Mouse (Mus musculus) gastrocnemius, adult 18-20 months (tissue): Measurements from ENCODE around the gene Rxfp4. TPM values are rescaled to one million over a fixed set of nuclear protein-coding genes. Genes with fewer than 3 reads are reported as not detected.
"Not testable (repeated sequence)": the region's sequence is repeated elsewhere in the genome, so short reads cannot be mapped to it uniquely, and the experiment has no call there.

Experiments used
- DNase-seq: peaks from one replicate; pipeline ENCODE4 v3.0.0; 2021; ENCODE audit warnings: low spot score
- total RNA-seq, 2 experiments: library from RNA; stranded (reverse); gene quantifications; 2 replicates each; pipeline ENCODE4 v1.2.3; 2021

The Rxfp4 gene
- total RNA-seq, 2 experiments from 2014 or later = not detected

- no peak for DNase-seq
These were observed 37.8 kb downstream of the Rxfp4 start for GRCm38 (mm10) chr3:88615117-88615516.

- DNase-seq = peak; percentile 41
These were observed 38.5 kb downstream of the Rxfp4 start for GRCm38 (mm10) chr3:88614418-88614817.

- DNase-seq = no peak
These were observed 43.9 kb downstream of the Rxfp4 start for GRCm38 (mm10) chr3:88609066-88609465.

DNA sequence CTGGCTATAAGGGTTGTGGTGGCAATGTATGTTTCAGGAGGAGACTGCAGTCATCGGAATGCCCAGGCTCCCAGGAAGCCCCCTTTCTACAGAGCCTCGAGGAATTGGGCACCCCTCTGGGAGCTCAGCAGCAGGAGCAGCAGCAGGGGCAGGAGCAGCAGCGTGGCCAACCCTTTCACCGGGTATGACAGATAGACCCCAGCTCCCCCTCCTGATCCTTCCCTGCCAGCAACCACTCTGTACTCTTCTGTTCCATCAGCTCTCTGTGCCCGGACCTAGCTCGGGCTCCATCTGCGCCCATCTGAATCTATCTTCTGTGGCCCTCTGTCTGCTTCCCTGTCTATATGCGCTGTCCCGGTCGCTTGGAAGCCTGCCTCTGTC lies 45.2 kb downstream of the Rxfp4 start:
- no peak for DNase-seq

DNA sequence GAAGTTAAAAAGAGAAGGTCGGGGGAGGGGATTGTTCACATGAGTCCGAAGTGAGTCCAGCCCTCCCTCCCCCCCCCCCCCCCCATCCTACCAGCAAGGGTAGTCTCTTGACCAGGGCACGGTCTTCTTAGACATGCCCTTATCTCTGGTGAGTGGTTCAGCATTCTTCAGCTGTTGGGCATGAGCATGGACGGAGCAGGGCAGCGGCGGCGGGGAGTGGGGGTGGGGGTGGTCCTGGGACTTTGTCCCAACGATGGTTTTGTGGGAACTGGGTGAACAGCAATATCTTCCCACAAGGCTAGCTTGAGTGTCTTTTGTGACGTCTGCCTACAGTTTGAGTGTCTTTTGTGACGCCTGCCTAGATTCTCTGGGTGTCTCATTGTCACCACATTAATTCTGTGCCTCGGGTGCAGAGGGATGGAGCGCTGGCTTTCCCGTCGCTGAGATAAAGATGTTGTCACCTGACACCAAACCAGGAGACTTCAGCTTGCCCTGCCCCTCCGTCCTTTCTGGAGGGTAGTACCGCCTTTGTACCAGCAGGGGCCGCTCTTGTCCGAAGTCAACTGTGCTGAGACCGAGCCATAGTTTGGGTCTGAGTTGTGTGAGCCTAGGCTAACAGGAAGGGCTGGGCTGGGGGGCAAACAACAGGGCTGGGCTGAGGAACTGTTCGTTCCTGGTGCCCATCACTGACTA lies 45.7 kb downstream of the Rxfp4 start:
- DNase-seq = peak; percentile 93

GRCm38 (mm10) chr3:88605666-88606065 lies 47.3 kb downstream of the Rxfp4 start, which contains the start of gene Arhgef2:
TSS of gene Arhgef2 (plus strand) at chr3:88605966.
- DNase-seq = not testable (repeated sequence)

GRCm38 (mm10) chr3:88604863-88605262 lies 48.1 kb downstream of the Rxfp4 start:
- no peak for DNase-seq

- DNase-seq = peak; percentile 57
These were observed 49.2 kb downstream of the Rxfp4 start for GRCm38 (mm10) chr3:88603714-88604161.

DNA sequence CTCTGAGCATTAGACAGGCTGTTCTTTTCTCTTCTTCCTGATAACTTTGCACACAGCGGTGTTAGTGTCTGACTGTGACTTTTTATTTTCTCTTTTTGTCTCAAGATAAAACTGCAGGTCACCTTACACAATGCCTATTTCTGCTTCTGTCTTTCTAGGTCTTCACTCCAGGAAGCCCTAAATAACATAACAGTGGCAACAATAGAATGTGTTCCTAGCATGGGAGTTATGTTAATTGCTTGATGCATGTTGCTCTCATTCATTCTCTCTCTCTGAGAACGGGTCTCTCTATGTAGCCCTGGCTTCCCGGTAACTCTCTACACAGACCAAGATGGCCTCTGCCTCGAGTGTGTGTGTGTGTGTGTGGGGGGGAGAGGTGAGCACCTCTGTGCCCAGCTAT lies 50.5 kb downstream of the Rxfp4 start:
- DNase-seq = no peak

Other genes with a start within 250 kb of the Rxfp4 start
- gene Pmf1, start 242.8 kb downstream of the Rxfp4 start, total RNA-seq = 10 to 100 TPM; 16.9 to 17.4 TPM
- gene Slc25a44, start 228.0 kb downstream of the Rxfp4 start, total RNA-seq = 10 to 100 TPM; 18.4 to 19.1 TPM
- gene Sema4a, start 192.0 kb downstream of the Rxfp4 start, total RNA-seq = 1 to 10 TPM; 1.4 to 2.0 TPM
- 10 to 100 TPM; 68.3 to 89.6 TPM for gene Lmna, start 143.2 kb downstream of the Rxfp4 start, total RNA-seq
- under 1 TPM; 0.17 to 0.18 TPM for gene Mex3a, start 120.7 kb downstream of the Rxfp4 start, total RNA-seq
- gene Rab25, start 104.8 kb downstream of the Rxfp4 start, total RNA-seq = not detected
- gene Lamtor2, start 100.1 kb downstream of the Rxfp4 start, total RNA-seq = 10 to 100 TPM; 90.8 to 95.9 TPM
- 10 to 100 TPM; 86.3 to 89.9 TPM for gene Ubqln4, start 99.4 kb downstream of the Rxfp4 start, total RNA-seq
- 10 to 100 TPM; 40.4 to 44.2 TPM for gene Ssr2, start 77.3 kb downstream of the Rxfp4 start, total RNA-seq
- gene Arhgef2, start 47.2 kb downstream of the Rxfp4 start, total RNA-seq = 10 to 100 TPM; 11.5 to 20.0 TPM
- 10 to 100 TPM; 18.7 to 23.4 TPM for gene Khdc4, start 32.7 kb upstream of the Rxfp4 start, total RNA-seq
- 10 to 100 TPM; 18.0 to 22.4 TPM for gene Rit1, start 63.7 kb upstream of the Rxfp4 start, total RNA-seq
- gene Syt11, start 122.0 kb upstream of the Rxfp4 start, total RNA-seq = 1 to 10 TPM; 3.7 to 4.6 TPM
- 10 to 100 TPM; 13.4 to 13.7 TPM for gene Gon4l, start 182.1 kb upstream of the Rxfp4 start, total RNA-seq